Mouse (Mus musculus) G1E (cell line): ENCODE results near the gene Mpzl1. TPM values are rescaled to one million over a fixed set of nuclear protein-coding genes. Genes with fewer than 3 reads are reported as not detected.

Experiments
- ATAC-seq: 2 replicates; pipeline ENCODE4 v1.8.0; 2016; ENCODE audit warnings: mild to moderate bottlenecking; ENCODE audit not compliant: insufficient number of reproducible peaks, poor library complexity, low FRiP score, severe bottlenecking; ENCODE audit errors: extremely low read depth
- DNase-seq: peaks from one replicate; pipeline ENCODE4 v3.0.0; 2012; ENCODE audit warnings: low spot score
- H3K27me3 ChIP-seq: 2 replicates; pipeline ENCODE4 v1.6.1; 2012; ENCODE audit warnings: mild to moderate bottlenecking, low read length, inconsistent platforms; ENCODE audit not compliant: insufficient read depth
- H3K36me3 ChIP-seq: replicated peaks from 2 replicates; pipeline ENCODE3; 2012; ENCODE audit warnings: mild to moderate bottlenecking, inconsistent platforms
- H3K4me1 ChIP-seq: 2 replicates; pipeline ENCODE4 v1.6.1; 2012; ENCODE audit warnings: low read depth, low read length, inconsistent platforms, mixed read lengths; ENCODE audit not compliant: insufficient read depth
- H3K4me3 ChIP-seq: 2 replicates; pipeline ENCODE4 v1.5.1; 2012; ENCODE audit warnings: low read depth, mild to moderate bottlenecking, inconsistent platforms, low read length, moderate library complexity, mixed read lengths
- H3K9me3 ChIP-seq: replicated peaks from 2 replicates; pipeline ENCODE4 v1.6.1; 2012; ENCODE audit warnings: inconsistent platforms
- CTCF ChIP-seq: IDR thresholded peaks from 2 replicates; pipeline ENCODE4 v1.5.1; 2012; ENCODE audit warnings: low read depth, low read length, inconsistent platforms, mixed read lengths
- GATA1 ChIP-seq: IDR thresholded peaks from 2 replicates; pipeline ENCODE4 v1.6.1; 2012; ENCODE audit warnings: borderline replicate concordance, low read length, inconsistent platforms, mixed read lengths
- GATA2 ChIP-seq: IDR thresholded peaks from 2 replicates; pipeline ENCODE4 v1.6.1; 2012; ENCODE audit warnings: low read depth, low read length, inconsistent platforms, borderline replicate concordance
- POLR2AphosphoS5 ChIP-seq: IDR thresholded peaks from 2 replicates; pipeline ENCODE4 v1.6.1; 2012; ENCODE audit warnings: low read depth, low read length, inconsistent platforms; ENCODE audit not compliant: insufficient replicate concordance
- TAL1 ChIP-seq: conservative IDR thresholded peaks from 2 replicates; pipeline ENCODE4 v1.6.1; 2012; ENCODE audit warnings: low read depth, low read length, inconsistent platforms, mixed read lengths
- polyA plus RNA-seq: library from polyadenylated mRNA; stranded (reverse); fragments of >175 nt; gene quantifications from 2 replicates; pipeline ENCODE4 v1.2.3, GENCODE M21; 2012
- total RNA-seq, 2 experiments: library from RNA; stranded (forward) in 1 of 2; stranded (reverse) in 1 of 2; fragments of 200-1000 nt in 1 of 2; fragments of >200 nt in 1 of 2; fragmentation: Nextera tagmentation in 1 of 2; gene quantifications; 2 replicates each; pipeline ENCODE4 v1.2.3; 2014 to 2017

The Mpzl1 gene
- total and polyA plus RNA-seq, 3 experiments: 1.6 to 34.7 (median 3.4) TPM

DNA sequence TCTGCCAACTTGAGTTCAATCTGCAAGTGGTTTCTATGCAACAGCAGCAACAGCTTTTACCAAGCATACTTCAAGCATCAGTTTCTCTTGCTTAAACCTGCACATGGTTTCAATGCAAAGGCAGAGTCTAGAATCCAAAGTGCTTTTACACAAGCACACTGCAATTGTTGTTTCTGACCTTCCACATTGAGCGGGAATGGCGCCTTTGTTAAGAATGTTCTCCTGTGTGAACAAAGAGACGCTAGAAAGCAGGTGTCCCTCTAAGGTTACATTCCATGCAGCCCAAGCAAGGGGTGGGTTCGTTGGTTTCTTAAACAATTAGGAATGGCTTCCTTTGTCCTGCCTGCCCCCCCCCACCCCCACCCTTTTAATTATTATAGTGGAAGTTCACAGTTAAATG is 20.4 kb downstream of the Mpzl1 start:
- Histone ChIP-seq H3K27me3 (no peaks in the 10 kb centered on the region), H3K4me3 (no peak overlapping the region), H3K36me3 (peaks cover 22% of the 10 kb centered on the region), H3K9me3 (no peaks in the 10 kb centered on the region), H3K4me1 (peaks cover 30% of the 10 kb centered on the region)
- TF ChIP-seq CTCF (no peak), GATA2 (no peak), GATA1 (no peak), POLR2AphosphoS5 (no peak), TAL1 (no peak)
- no peak for DNase-seq
- no peak for ATAC-seq

DNA sequence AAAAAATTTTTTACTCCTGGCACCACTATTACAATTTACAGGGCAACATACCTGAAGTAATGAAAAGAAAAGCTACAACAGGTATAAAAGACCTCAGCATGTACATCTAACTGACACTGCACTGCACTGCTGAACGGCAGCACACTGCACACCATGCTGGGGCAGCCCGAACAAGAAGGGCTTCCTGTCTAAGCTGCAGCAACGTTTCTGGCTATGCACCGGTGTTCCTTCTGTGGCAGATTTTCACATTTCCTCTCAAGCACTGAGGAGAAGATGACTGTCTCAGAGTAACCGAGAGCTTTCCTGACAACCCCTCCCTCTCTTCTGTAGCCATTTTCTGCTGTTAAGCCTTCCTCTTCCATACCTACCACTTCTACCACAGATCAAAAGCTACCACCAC is 21.6 kb downstream of the Mpzl1 start:
- DNase-seq: no peak
- Histone ChIP-seq H3K27me3 (no peaks in the 10 kb centered on the region), H3K36me3 (peaks cover 21% of the 10 kb centered on the region), H3K9me3 (no peaks in the 10 kb centered on the region), H3K4me3 (no peak overlapping the region), H3K4me1 (peaks cover 22% of the 10 kb centered on the region)
- no peak for ATAC-seq
- TF ChIP-seq POLR2AphosphoS5: no peak
- TF ChIP-seq TAL1: no peak
- TF ChIP-seq CTCF: no peak
- TF ChIP-seq GATA1: no peak
- TF ChIP-seq GATA2: no peak

DNA sequence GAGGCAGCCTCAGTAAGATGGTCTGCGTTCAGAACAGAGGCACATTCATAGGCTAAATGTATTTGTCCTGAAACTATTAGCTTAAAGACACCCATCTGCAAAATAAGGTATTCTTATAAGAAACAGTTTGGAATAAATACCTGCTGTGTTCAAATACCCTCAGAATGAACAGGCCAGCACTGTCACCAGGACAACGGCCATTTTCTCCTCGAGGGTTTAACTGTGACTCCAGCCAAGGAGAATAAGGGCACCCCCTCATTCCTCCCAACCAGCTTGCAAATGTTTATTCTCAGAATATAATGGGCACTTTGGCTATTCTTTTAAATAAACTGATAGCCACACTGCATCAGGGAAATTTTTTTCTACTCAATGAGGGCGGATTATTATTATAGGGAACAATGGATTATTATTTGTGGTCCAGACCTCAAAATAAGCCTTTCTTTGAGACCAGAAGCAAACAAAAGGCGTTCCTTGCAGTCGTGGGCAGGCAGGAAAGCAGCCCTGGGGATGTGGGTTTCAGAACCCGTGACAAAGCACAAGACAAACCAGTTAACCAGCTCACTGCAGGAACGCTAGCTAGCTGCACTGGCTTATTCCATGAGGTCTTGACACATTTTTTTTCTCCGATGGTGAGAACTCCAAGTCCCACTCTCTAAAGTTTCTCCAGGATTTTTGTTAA is 23.9 kb downstream of the Mpzl1 start:
- no peak for TF ChIP-seq GATA2
- TF ChIP-seq POLR2AphosphoS5: no peak
- no peak for TF ChIP-seq GATA1
- TF ChIP-seq TAL1: no peak
- no peak for TF ChIP-seq CTCF
- H3K9me3 ChIP-seq: no peaks in the 10 kb centered on the region
- peaks cover 29% of the 10 kb centered on the region for H3K36me3 ChIP-seq
- H3K4me1 ChIP-seq: peaks cover 13% of the 10 kb centered on the region; the same call in 1 of the 2 replicates
- no peak overlapping the region for H3K4me3 ChIP-seq
- H3K27me3 ChIP-seq: no peaks in the 10 kb centered on the region
- ATAC-seq (no peak), DNase-seq (no peak)

DNA sequence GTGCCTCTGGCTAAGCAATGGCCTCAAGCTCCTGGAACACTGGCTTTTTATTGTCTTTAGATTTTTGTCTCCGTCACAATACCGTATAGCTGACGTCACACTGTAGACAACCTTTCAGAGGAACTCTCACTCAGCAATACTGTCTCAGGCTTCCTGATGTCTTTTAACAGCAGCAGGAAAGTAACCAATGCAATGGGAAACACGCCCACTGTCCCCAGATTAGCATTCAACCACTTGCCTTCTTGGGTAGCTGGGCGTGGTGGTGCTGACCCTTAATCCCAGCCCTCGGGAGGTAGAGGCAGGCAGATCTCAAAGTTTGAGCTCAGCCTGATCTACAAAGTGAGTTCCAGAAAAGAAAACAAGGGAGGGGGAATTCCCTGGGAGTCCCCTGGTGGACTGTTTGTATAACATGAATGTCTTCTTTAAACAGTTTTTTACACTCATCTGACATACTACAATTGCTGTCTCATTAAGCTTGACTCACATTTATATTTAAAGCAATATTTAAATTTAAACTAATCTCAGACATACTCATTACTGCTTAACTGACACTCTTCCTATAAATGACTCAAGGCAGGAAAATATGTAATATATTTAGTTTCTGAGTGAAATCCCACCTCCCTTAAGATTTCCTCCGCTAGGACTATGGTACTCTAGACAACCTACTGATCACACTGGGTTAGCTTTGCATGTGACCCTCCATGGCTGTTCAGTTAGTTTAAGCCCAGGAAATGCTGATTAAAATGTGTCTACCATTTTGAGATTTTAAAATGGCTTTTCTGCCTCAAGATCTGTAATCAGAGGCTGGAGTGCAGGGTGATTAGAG is 24.6 kb downstream of the Mpzl1 start:
- Histone ChIP-seq H3K27me3 (no peaks in the 10 kb centered on the region), H3K36me3 (peaks cover 32% of the 10 kb centered on the region), H3K9me3 (no peaks in the 10 kb centered on the region), H3K4me1 (peaks cover 10% of the 10 kb centered on the region; the same call in 1 of the 2 replicates), H3K4me3 (no peak overlapping the region)
- ATAC-seq: no peak
- no peak for DNase-seq
- no peak for TF ChIP-seq CTCF
- TF ChIP-seq GATA2: no peak
- TF ChIP-seq POLR2AphosphoS5: no peak
- no peak for TF ChIP-seq TAL1
- TF ChIP-seq GATA1: no peak

DNA sequence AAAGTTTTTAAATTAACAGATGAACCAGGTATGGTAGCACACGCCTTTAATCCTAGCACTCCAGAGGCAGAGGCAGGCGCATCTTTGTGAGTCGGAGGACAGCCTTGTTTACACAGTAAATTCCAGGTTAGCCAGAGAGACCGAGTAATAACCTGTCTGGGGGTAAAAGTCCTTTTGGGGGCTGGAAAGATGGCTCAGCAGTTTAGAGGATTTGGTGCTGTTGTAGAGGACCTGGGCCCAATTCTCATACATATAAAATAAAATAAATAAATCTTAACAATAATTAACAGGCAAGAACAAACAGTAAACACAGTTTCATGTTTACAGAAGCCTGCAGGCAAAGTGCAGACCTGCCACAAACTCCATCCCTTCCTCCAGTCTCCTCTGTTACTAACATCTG is 25.4 kb downstream of the Mpzl1 start:
- no peak for ATAC-seq
- H3K36me3 ChIP-seq: peaks cover 39% of the 10 kb centered on the region

DNA sequence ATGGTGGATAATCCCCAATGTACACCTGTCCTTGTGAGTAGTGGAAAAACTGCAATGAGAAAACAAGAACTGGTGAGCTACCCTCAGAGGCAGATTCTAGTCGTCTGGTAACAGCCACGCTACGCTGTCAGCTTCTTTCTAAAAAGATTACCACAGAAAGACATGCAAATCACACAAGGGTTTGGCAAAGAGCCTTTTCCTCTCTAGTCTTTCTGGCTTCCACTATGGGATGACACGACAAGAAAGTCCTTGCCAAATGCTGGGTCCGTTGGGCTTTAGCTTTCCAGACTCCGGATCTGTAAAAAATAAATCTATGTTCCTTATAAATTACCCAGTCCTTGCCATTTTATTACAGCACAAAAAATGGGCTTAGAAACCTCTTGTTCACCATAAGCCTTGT is 28.6 kb downstream of the Mpzl1 start:
- Histone ChIP-seq H3K9me3 (no peaks in the 10 kb centered on the region), H3K36me3 (peaks cover 59% of the 10 kb centered on the region), H3K4me1 (no peaks in the 10 kb centered on the region; the same call in 1 of the 2 replicates), H3K27me3 (no peaks in the 10 kb centered on the region), H3K4me3 (no peak overlapping the region)
- DNase-seq (no peak), ATAC-seq (no peak)
- TF ChIP-seq TAL1 (no peak), GATA1 (no peak), GATA2 (no peak), POLR2AphosphoS5 (no peak), CTCF (no peak)

More for the DNA sequence above, 25.4 kb downstream of the Mpzl1 start:
- no peaks in the 10 kb centered on the region for H3K27me3 ChIP-seq
- no peak overlapping the region for H3K4me3 ChIP-seq
- H3K4me1 ChIP-seq: peaks cover 10% of the 10 kb centered on the region; the same call in 1 of the 2 replicates
- no peaks in the 10 kb centered on the region for H3K9me3 ChIP-seq
- DNase-seq: no peak
- TF ChIP-seq POLR2AphosphoS5 (no peak), TAL1 (no peak), GATA2 (no peak), CTCF (no peak), GATA1 (no peak)
